Mouse (Mus musculus) cerebellum, postnatal 36 days (tissue): ENCODE measurements around the gene Fnbp1.
A peak's percentile ranks its signal among the peaks of the same experiment; 100 is the strongest.

Source experiments
- DNase-seq, 2 experiments: peaks; one replicate each; pipeline ENCODE4 v3.0.0; 2021 to 2022; ENCODE audit warnings: mixed read lengths in 2 of 2

Fnbp1 gene

DNA sequence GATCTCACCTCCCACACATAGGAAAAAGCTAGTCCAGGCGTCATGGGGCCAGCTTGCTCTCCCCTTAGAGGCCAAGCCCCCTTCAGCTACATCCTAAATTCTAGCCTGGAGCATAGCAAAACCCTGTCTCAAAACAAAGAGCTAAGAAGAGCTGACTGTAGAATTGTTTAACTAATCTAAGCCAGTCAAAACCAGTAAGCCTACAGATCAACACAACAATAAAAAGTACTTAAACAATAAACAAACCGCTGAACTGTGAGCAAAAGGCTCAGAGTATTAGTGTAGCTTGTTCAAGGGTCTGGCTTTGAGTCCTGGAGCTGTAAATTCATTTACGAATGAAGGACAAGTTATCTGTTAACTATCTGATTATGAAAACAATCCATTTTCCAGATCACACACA lies 50.6 kb downstream of the Fnbp1 start:
- DNase-seq: no peak

DNA sequence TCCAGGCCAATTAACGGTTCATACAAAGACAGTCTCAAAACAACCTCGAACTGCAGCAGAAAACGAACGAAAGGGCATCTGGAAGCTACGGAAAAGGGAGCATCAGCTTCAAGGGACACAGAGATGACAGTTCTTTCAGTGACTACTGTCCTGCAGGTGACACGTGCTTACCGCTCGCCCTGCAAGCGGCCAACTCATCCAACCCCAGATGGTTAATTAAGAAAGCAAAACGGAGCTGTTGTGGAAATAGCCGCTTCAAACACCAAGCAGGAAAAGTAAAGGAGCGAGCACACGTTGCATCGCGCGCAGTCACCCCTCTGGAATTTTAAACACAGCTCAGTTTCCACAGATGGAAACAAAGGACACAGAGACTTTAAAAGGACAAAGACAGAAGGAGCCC lies 52.2 kb downstream of the Fnbp1 start:
- peak in 1 of 2 experiments; percentile 21 for DNase-seq

DNA sequence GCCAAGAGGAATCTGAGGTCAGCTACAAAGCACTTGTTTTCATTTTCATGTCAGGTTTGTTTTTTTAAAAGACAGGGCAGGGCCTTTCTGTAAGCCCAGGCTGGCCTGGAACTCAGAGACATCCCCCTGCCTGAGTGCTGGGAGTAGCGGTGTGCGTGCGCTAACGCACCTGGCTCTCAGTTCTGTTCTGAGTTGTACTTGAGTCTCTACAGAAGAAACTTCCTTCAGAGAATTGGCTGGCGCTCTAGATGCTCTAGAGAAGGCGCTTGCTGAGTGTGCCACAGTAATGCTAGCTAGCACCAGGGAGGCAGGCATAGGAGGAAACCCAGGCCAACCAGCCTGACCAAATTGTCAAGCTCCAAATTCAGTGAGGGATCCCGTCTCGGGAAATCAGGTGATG lies 52.9 kb downstream of the Fnbp1 start:
- DNase-seq: peak in 1 of 2 experiments; percentile 29

DNA sequence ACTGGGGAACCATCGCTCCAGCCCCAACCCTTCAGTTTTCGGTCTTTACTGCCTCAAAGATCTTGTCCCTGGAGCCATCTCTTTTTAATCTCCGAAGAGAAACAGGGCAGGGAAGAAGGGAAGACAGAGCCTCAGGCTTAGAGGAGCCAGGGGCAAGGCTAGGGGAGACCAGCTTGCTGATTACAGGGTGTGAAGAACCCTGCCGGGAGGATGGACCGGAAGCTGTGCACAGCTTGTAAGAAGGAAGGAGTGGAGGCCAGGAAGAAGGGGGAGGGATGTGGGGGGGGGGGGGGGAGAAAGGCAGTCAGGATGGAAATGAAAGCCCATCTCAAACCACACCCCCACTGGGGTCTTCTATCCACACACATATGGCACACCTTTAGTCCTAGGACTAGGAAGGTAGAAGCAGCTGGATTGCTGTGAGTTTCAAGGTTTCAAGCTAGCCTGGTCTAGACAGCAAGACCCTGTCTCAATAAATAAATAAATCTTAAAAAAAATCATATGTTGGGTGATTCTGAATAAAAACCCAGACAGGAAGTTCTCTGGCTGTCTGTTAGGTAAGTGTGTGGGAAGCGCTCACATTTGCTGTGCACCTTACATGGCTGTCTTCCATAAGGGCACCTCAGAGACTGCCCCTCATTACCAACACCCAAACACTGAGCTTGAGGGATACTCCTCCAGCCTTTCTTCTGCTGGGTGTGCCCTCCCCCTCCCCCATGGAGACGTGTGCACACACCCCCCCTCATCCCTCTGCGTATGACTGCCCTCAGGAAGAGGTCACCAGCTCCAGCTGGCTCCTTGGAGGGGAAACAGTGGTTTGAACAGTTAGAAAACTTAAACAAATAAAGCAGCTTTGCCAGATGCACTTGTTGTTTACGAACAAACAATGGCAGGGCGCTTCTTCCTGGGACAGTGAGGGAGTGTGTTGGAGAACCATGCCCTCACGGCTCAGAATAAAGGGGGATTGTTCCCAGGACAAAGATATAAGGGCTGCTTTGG lies 53.8 kb downstream of the Fnbp1 start:
- DNase-seq: peak; percentile 84

DNA sequence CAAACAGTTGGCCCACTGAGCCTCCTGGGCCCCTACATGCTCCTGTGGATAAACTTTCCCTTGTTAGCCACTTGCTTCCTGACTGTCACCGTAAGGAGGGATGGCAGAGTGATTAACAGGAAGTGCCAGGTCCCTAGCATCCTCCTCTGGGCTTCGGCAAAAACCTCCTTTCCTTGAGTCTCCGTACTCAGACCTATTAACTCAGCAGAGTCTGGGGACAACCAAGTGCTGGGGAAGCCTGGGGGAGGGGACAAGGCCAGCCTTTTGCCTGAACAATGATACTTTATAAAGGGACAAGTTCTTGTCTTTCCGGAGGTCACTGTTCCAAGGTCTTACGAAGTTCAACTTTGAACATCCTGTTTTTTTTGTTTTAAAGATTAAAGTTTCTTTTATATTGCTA lies 54.7 kb downstream of the Fnbp1 start:
- peak in 1 of 2 experiments; percentile 17 for DNase-seq

DNA sequence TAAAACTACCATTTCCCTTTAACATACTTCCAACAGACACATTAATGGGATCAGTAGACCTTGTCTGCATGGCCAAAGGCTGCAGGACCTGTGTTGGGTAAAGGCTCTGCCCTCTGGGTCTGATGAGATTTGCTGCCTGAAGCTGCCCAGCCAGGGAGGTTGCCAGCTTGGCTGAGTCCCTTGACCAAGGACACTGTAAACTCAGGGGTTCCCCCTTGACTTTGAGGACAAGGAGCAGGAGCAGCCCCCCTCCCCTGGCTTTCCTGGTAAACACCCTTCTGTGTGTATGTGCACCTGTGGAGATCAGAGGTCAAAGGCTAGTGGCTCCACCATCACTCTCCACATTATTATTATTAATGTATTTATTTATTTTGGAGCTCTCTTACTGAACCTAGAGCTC lies 55.3 kb downstream of the Fnbp1 start:
- DNase-seq: peak in 1 of 2 experiments; percentile 43

DNA sequence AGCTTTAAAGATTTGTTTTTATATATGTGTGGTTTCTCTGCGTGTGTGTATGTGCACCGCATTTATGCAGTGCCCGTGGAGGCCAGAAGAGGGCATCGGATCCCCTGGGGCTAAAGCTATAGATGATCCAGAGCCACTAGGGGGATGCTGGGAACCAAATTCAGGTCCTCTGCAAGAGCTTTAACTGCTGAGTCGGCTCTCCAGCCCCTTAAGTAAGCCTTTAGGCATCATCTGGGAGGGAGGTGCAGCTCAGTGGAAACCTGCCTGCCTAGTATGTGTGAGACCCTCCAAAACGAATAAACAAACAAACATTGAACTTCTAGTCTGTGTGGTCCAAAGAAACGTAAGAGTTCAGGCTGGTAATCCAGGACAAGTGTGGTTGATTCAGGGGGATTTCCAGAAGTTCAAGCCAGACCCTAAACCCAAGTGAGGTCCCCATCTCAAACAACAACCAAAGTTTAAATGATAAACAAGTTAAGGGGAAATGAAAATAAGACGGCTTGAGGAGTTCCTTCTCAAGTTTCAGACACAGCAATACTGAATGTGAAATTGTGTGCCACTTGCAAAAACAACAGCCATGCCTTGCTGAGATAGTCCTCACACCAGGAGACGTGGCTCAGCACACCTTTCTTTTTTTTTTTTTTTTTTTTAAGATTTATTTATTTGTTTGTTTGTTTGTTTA lies 57.5 kb downstream of the Fnbp1 start:
- DNase-seq: no peak

DNA sequence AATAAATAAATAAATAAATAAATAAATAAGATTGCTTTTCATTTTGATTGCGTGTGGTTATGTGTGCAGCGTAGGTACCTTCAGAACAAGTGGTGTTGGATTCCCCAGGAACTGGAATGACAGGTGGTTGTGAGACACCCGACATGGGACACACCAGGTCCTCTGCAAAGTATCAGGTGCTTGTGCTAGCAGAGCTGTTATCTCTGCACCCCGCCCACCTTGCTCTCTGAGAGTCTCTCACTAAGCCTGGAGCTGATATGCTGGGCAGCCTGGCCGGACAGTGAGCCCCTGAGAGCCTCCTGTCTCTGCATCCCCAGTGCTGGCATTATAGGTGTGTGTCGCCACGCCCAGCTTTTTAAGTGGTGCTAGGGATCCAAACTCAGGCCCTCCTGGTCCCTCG lies 58.4 kb downstream of the Fnbp1 start:
- no peak for DNase-seq

DNA sequence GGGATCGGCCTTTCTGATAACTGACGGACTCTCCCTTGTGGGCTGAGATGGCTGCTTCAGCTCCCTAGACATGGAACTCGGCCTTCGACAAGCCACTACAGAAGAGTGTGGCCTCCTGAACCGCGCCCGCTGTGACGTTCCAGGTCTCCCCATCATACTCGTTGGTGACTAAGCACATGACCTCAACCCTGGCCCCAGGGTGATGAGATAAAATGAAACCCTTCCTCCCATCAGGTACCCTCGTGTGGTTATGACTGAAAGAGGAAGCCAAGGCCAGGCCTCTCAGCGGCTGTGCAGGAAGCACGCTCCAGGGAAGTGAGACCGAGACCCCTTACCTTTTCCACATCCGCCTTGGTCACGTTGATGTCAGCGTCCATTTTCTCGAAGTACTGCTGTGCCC lies 59.2 kb downstream of the Fnbp1 start:
- DNase-seq: no peak

DNA sequence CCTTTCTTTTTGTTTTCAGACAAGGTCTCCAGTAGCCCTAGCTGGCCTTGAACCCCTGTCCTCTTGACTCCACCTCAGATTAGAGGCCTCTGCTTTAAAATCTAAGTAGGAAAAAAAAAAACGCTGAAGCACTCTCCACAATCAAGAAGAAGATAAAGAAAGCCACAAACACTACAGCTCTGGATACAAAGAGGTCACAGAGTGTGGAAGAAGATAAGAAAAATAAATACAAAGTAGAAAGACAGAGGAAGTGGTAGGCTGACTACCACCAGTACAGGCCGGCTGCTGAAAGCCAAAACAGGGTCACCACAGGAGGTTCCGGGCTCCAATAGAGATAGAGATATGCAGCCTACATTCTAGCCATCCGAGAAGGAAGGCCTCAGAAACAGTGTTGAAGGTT lies 60.5 kb downstream of the Fnbp1 start:
- peak in 1 of 2 experiments; percentile 17 for DNase-seq

DNA sequence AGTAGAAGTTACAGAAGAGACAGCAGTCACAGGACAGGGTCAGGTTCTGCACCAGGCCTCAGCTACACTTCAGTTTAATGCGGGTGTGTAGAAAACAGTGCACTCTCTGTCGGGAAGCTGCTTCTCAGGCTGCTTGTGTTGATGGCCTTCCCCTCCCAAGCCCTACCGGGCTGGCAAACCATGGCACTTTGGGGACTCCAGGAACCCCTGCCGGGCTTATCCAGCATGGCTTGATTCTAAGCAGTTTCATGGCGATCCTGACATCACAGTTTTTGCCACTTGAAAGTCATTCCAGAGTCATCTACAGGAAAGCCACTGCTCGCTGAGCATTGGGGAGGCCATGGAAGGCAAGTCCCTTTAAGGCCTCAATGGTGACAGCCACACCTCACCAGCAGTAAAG lies 62.7 kb downstream of the Fnbp1 start:
- DNase-seq: peak; percentile 43 to 49

DNA sequence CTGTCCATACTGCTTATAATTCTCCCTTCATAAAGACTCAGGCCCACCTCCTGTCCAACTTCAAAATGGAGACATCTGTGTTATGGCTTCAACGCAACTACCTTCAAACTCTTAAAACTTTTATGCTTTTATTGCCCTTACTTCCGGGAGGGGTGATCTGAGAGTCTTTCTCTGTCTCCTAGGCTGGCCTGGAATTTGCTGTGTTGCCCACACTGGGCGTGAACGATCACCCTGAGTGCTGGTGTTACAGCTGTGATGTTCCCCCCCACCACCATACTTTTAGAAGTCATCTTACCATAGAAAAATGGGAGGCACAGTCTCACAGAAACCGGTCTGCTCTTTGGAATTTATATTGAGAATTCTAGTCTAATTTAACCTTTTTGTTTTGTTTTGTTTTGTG lies 64.2 kb downstream of the Fnbp1 start:
- no peak for DNase-seq

DNA sequence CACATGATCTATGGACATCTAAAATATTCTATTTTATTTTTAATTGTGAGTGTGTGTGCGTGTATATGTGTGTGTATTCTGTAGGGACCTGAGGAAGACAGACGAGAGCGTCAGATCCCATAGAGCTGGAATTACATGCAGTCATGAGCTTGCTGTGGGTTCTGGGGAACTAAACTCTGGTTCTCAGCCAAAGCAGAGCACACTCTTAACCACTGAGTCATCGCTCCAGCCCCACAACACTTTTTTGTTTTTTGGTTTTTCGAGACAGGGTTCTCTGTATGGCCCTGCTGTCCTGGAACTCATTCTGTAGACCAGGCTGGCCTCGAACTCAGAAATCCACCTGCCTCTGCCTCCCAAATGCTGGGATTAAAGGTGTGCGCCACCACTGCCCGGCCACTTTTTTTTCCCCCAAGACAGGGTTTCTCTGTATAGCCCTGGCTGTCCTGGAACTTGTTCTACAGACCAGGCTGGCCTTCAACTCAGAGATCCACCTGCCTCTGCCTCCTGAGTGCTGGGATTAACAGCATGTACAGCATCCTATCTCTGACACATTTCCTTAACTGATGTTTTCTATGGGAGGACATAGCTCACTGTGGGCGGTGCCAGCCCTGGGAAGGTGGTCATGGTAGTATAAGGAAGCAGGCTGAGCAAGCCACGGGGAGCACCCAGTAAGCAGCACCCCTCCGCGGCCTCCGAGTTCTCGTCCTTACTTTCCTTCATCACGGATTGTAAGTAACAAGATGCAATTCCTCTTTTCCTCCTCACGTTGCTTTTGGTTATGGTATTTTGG lies 65.3 kb downstream of the Fnbp1 start:
- no peak for DNase-seq

DNA sequence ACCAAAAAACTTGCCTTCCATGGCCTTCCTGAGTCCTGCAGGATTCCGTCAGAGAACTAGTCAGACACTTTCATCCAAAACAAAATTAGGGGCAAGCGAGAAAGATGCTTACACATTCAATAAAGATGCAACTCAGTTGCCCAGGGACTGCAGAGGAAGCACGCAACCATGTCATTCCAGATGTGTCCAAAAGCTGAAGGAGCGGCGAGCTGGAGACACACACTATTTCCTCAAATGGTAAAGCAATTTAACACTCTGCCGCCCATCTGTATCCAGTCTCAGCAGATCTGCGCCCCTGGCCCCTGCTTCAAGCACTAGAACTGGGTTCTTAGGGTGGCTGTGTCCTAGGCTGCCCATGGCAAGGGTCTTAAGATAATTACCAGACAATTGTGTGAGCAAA lies 66.0 kb downstream of the Fnbp1 start:
- DNase-seq: no peak

DNA sequence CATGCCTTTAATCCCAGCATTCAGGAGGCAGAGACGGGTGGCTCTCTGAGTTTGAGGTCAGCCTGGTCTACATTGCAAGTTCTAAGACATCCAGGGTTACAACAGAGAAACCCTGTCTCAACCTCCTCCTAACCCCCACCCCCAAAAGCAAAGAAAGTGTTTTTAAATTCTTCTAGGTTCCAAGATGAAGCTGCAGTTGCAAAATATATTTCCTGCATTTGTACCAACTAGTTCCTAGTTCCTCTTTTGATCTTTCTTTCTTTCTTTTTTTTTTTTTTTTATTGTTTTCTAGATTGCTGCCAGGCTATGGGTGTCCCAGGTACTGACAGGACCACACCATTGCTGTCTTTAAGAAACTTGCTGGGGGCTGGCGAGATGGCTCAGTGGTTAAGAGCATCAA lies 66.6 kb downstream of the Fnbp1 start:
- no peak for DNase-seq

DNA sequence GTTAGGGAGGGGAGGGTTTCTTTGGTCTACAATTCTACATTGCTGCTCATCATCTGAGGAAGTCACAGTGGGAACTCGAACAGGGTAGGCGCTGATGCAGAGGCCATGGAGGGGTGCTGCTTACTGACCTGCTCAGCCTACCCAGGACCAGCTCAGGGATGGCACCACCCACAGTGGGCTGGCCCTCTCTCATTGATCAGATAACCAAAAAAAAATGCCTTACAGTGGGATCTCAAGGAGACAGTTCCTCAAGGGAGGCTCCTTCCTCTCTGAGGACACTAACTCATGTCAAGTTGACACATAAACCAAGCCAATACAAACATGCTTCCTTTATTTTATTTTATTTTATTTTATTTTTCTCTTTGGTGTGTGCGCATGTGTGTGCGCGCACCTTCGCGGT lies 72.3 kb downstream of the Fnbp1 start:
- no peak for DNase-seq

DNA sequence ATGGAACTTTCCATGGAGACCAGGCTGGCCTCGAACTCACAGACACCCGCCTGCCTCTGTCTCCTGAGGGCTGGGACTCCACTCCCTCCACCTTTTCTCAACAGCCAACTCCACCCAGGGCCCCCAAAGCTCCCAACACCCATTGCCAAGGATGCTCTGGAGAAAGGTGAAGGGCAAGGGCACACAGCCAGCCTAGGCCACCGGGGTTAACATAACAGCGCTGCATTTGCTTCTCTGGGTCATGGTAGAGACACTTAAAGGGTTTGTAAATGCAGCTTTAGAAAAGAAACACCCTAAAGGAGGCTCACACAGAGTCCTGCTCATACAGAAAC lies 72.7 kb downstream of the Fnbp1 start:
- DNase-seq: no peak

DNA sequence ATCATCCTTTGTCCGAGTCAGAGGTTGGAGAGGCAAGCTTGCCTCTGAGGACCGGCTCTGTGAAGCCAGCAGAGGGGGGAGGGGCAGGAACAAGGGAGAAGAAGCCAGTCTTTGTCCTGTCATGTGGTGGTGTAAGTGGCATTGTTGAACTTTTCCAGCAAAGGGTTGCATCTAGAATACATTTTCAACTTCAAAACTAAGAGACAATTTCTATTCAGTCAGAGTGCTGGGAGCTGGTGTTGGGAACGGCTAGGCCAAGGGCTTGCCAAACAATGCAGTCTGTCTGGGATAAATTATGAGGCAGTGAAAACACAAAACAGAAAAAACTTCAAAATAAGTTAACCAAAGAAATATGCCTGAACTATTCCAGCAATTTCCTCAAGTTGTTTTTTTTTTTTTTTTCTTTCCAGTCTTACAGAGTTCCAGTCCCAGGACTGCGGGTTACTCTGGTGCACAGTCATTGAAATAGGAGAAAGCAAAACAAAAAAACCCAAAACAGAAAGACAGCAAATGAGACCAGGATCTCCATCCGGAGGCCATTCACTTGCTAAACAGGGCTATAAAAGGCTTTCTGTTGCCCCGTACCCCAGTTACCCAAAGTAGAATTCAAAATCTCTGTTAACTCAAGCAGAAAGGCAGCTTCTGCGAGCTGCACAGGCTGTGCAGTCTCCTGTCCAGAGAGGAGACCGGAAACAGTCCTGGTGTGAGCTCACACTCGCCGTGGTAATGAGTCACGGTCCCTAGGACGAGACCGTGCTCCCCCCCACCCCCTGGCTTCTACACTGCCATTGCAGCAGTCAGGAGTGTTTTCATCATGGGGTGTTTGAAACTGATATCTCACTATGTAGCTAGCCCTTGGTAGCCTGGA lies 73.3 kb downstream of the Fnbp1 start:
- DNase-seq: peak; percentile 58 to 60

DNA sequence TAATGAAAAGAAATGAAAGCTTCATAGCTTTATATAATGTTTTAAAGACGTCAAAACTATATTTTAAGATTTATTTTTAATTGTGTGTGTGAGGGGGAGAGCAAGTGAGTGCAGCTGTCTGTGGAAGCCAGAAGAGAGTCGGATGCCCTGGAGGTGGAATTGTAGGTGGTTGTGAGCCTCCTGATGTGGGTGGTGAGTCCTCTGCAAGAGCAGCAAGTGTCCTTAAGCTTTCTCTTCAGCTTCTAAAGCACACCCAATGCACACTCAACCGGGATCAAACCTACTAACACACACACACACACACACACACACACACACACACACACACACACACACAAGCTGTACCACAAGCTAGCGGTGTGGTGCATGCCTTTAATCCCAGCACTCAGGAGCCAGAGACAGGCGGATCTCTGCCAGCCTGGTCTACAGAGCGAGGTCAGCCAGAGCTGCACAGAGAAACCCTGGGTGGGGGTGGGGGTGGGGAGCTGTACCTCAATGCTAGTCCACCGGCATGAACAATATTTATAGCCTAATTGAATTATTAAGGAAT lies 74.0 kb downstream of the Fnbp1 start:
- no peak for DNase-seq

DNA sequence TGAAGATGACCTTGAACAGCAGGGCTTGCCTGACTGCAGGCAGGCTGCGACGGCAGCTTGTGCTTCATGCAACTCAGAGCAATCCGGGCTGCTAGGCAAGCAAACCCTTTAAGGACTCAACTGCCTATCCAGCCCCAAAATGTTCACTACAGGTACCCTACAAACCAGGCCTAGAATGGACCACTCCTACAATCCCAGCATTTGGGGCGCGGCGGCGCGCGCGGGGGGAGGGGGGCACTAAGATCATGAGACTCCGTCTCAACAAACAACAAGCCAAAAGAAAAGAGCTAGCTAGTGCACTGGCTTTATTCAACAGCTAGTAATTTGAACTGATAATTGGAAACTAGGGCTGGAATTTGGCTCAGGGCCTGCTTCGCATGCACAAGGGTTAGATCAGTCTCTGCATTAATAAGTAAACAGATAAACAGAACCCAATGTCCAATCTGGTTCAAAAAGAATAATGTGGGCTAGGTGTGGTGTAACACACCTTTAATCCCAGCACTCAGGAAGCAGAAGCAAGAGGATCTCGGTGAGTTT lies 74.7 kb downstream of the Fnbp1 start:
- no peak for DNase-seq

DNA sequence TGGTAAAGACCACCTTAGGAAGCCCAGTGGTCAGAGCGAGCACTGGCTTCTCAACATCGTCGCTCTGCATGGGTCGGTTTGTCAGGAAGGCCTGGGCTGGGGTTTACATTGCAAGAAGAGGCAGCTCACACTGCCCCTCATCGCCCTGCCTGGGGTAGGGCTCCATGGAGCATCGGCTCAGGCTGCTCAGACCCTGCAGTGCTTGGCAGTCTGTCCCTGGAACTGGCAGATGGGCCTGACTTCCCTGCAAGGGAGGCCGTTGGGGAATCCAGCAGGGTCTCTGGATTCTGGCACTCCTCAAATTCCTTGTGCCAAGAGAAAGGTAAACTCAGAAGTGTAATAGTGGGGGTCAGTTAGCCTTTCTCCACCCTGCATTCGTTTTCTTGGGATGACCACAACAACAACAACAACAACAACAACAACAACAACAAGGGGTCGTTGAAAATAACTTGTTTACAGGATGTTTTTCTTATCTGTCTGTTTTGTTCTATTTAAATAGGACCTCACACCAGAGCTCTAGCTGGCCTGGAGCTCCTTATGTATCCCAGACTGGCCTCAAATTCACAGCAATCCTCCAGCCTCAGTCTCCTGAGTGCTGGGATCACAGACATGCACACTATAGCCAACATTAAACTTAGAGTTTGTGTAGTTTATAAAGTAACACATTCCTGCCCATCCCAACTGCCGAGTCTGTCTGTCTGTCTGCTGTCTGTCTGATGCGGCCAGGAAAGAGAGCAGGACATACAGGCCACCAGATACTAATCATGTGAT lies 75.6 kb downstream of the Fnbp1 start:
- peak; percentile 91 to 92 for DNase-seq
